Mouse (Mus musculus) lung, postnatal 0 days (tissue): ENCODE results near the gene Adamts17.

Experiments
- CTCF ChIP-seq: IDR thresholded peaks from 2 replicates; pipeline ENCODE4 v1.5.1; 2016; ENCODE audit warnings: antibody characterized with exemption, mild to moderate bottlenecking
- EP300 ChIP-seq: IDR thresholded peaks from 2 replicates; pipeline ENCODE4 v1.6.1; 2016; ENCODE audit warnings: antibody characterized with exemption, mild to moderate bottlenecking, control low read depth

- no peak for TF ChIP-seq CTCF
- no peak for TF ChIP-seq EP300
These were observed 26.4 kb upstream of the Adamts17 start for GRCm38 (mm10) chr7:66813172-66813571.
